Mouse (Mus musculus): ENCODE measurements around the gene Myo1e. TPM values are rescaled to one million over a fixed set of nuclear protein-coding genes. Genes with fewer than 3 reads are reported as not detected.
A peak's percentile ranks its signal among the peaks of the same experiment; 100 is the strongest.

Myo1e gene
- polyA plus RNA-seq, 1 experiment = 27.3 TPM

DNA sequence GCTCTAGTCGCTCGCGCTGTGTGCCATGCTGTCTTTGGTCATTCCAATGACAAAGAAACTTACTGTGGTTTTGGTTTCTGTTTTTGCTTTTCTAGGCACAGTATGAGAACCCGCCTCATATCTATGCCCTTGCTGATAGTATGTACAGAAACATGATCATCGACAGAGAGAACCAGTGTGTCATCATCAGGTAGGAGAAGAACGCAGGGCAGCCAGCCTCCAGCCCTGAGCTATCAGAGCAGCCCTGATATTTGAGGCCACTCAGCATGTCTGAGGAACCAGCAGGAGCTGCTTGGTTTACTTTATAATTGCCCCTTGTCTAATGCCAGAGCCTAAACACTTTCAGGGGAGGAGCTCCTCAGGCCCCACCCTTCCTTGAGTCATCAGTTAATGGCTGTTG lies 94.4 kb downstream of the Myo1e start:
- H3K79me2 ChIP-seq (ENCODE audit: control insufficient read depth, insufficient read depth) = no peaks in the 10 kb centered on the region
- TF ChIP-seq MAX (IDR thresholded peaks at IDR 0.05) (no peak), CTCF (IDR thresholded peaks at IDR 0.05; ENCODE audit: control insufficient read depth, insufficient read depth, insufficient read length) (no peak), USF1 (IDR thresholded peaks at IDR 0.05; ENCODE audit: low read depth) (no peak), MYOG (IDR thresholded peaks at IDR 0.05; ENCODE audit: control insufficient read depth, extremely low read depth, insufficient read length) (no peak), MYOD1 (IDR thresholded peaks at IDR 0.05; ENCODE audit: control insufficient read depth, insufficient read length, low read depth) (no peak), CEBPB (IDR thresholded peaks at IDR 0.05; ENCODE audit: low read depth) (no peak), FOSL1 (IDR thresholded peaks at IDR 0.05; ENCODE audit: insufficient read depth, low read length, poor library complexity, severe bottlenecking) (no peak)
- no peak overlapping the region for H3ac ChIP-seq (ENCODE audit: control insufficient read depth, insufficient read length, low read depth)
- peaks cover 27% of the 10 kb centered on the region for H3K36me3 ChIP-seq (ENCODE audit: control insufficient read depth, insufficient read depth)
- no peaks in the 10 kb centered on the region for H3K27me3 ChIP-seq (ENCODE audit: control insufficient read depth, insufficient read depth, insufficient read length)
- no peak overlapping the region for H3K4me3 ChIP-seq (ENCODE audit: insufficient read depth, poor library complexity, severe bottlenecking)
- H3K79me3 ChIP-seq (ENCODE audit: low read depth) = no peaks in the 10 kb centered on the region

DNA sequence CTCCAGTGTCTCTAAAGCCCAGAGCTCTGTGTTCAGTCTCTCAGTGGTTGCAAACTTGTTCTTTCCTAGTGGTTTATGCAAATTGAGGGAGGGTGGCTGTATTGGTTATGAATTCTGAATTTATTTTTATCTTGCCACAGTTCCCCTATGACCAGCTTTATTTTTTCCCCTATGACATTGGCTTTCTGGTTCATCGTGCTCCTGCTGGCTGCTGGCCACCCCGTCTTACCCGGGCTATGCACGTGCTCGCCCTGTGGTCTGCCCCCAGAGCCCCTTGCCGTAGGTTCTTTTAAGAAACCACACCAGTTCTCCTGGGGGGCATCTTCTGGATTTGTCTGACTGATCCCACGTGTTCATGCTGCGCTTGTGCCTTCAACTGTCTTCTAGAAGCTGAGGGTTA lies 97.8 kb downstream of the Myo1e start:
- no peak overlapping the region for H3K4me3 ChIP-seq (ENCODE audit: insufficient read depth, poor library complexity, severe bottlenecking)
- H3K79me3 ChIP-seq (ENCODE audit: low read depth) = peaks cover 2% of the 10 kb centered on the region
- TF ChIP-seq MYOD1 (IDR thresholded peaks at IDR 0.05; ENCODE audit: control insufficient read depth, insufficient read length, low read depth) (no peak), CEBPB (IDR thresholded peaks at IDR 0.05; ENCODE audit: low read depth) (no peak), MAX (IDR thresholded peaks at IDR 0.05) (no peak), CTCF (IDR thresholded peaks at IDR 0.05; ENCODE audit: control insufficient read depth, insufficient read depth, insufficient read length) (no peak), MYOG (IDR thresholded peaks at IDR 0.05; ENCODE audit: control insufficient read depth, extremely low read depth, insufficient read length) (no peak), USF1 (IDR thresholded peaks at IDR 0.05; ENCODE audit: low read depth) (no peak), FOSL1 (IDR thresholded peaks at IDR 0.05; ENCODE audit: insufficient read depth, low read length, poor library complexity, severe bottlenecking) (no peak)
- H3K79me2 ChIP-seq (ENCODE audit: control insufficient read depth, insufficient read depth) = no peaks in the 10 kb centered on the region
- H3K36me3 ChIP-seq (ENCODE audit: control insufficient read depth, insufficient read depth) = peaks cover 28% of the 10 kb centered on the region
- no peaks in the 10 kb centered on the region for H3K27me3 ChIP-seq (ENCODE audit: control insufficient read depth, insufficient read depth, insufficient read length)
- H3ac ChIP-seq (ENCODE audit: control insufficient read depth, insufficient read length, low read depth) = no peak overlapping the region

DNA sequence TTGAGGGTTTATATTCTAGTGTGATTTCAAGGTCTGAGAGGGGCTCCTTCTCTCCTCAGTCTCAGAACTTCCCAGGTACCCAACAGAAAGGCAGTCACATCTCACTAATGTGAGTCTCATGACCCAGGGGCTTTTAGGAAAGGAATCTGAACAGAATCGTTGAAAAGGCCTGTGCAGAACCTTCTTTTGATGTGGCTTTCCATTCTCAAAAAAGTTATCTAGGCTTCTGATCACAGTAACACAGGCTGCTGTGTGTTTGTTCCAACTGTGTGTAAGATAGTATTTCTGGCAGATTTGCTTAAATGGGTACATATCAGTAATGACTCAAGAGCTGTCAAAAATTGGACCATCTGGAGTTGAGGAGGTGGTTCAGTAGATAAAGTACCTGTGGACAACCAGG lies 102.9 kb downstream of the Myo1e start:
- H3K36me3 ChIP-seq (ENCODE audit: control insufficient read depth, insufficient read depth) = peaks cover 10% of the 10 kb centered on the region
- TF ChIP-seq MAX (IDR thresholded peaks at IDR 0.05) (no peak), CEBPB (IDR thresholded peaks at IDR 0.05; ENCODE audit: low read depth) (no peak), CTCF (IDR thresholded peaks at IDR 0.05; ENCODE audit: control insufficient read depth, insufficient read depth, insufficient read length) (no peak), FOSL1 (IDR thresholded peaks at IDR 0.05; ENCODE audit: insufficient read depth, low read length, poor library complexity, severe bottlenecking) (no peak), USF1 (IDR thresholded peaks at IDR 0.05; ENCODE audit: low read depth) (no peak), MYOG (IDR thresholded peaks at IDR 0.05; ENCODE audit: control insufficient read depth, extremely low read depth, insufficient read length) (no peak), MYOD1 (IDR thresholded peaks at IDR 0.05; ENCODE audit: control insufficient read depth, insufficient read length, low read depth) (no peak)
- H3K4me3 ChIP-seq (ENCODE audit: insufficient read depth, poor library complexity, severe bottlenecking) = no peak overlapping the region
- H3ac ChIP-seq (ENCODE audit: control insufficient read depth, insufficient read length, low read depth) = no peak overlapping the region
- H3K79me2 ChIP-seq (ENCODE audit: control insufficient read depth, insufficient read depth) = no peaks in the 10 kb centered on the region
- no peaks in the 10 kb centered on the region for H3K27me3 ChIP-seq (ENCODE audit: control insufficient read depth, insufficient read depth, insufficient read length)
- peaks cover 3% of the 10 kb centered on the region for H3K79me3 ChIP-seq (ENCODE audit: low read depth)

DNA sequence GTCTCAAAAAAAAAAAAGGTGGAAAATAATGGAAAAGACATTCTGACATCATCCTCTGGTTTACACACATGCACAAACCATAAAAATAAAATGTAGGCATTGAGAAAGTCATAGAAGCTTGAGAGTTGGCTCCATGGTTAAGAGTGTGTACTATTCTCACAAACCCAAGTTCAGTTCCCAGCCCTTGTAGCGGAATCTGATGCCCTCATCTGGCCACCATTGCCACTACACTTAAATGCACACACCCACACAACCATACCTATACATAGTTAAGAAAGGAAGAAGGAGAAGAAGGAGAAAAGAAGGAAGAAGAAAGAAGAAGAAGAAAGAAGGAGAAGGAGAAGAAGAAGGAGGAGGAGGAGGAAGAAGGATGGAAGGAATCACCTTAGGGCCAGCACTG lies 106.9 kb downstream of the Myo1e start:
- no peaks in the 10 kb centered on the region for H3K36me3 ChIP-seq (ENCODE audit: control insufficient read depth, insufficient read depth)
- H3K79me3 ChIP-seq (ENCODE audit: low read depth) = peaks cover 3% of the 10 kb centered on the region
- H3K4me3 ChIP-seq (ENCODE audit: insufficient read depth, poor library complexity, severe bottlenecking) = no peak overlapping the region
- TF ChIP-seq FOSL1 (IDR thresholded peaks at IDR 0.05; ENCODE audit: insufficient read depth, low read length, poor library complexity, severe bottlenecking) = no peak
- no peak for TF ChIP-seq CEBPB (IDR thresholded peaks at IDR 0.05; ENCODE audit: low read depth)
- TF ChIP-seq MYOG (IDR thresholded peaks at IDR 0.05; ENCODE audit: control insufficient read depth, extremely low read depth, insufficient read length) = no peak
- no peak for TF ChIP-seq MYOD1 (IDR thresholded peaks at IDR 0.05; ENCODE audit: control insufficient read depth, insufficient read length, low read depth)
- no peak for TF ChIP-seq USF1 (IDR thresholded peaks at IDR 0.05; ENCODE audit: low read depth)
- TF ChIP-seq MAX (IDR thresholded peaks at IDR 0.05) = no peak
- TF ChIP-seq CTCF (IDR thresholded peaks at IDR 0.05; ENCODE audit: control insufficient read depth, insufficient read depth, insufficient read length) = no peak
- H3ac ChIP-seq (ENCODE audit: control insufficient read depth, insufficient read length, low read depth) = no peak overlapping the region
- no peaks in the 10 kb centered on the region for H3K79me2 ChIP-seq (ENCODE audit: control insufficient read depth, insufficient read depth)
- no peaks in the 10 kb centered on the region for H3K27me3 ChIP-seq (ENCODE audit: control insufficient read depth, insufficient read depth, insufficient read length)

DNA sequence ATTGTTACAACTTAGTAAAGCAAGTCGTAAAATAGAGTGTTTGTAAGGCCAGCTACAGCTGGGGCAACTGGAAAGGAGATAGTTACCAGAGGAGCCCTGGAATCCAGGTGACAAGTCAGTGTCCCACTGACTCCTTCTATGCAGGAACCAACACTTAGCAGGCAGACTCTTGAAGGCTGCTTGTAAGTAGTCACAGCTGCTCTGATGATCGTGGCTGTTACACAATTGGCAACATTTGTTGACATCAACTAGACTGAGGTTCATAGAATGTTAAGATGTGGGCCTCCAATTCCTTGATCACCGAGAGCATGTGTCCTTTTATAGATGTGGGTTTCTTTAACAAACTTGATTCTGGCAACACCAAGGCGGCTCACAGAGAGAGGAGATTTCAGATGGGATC lies 108.0 kb downstream of the Myo1e start:
- Histone ChIP-seq H3ac (ENCODE audit: control insufficient read depth, insufficient read length, low read depth) (no peak overlapping the region), H3K4me3 (ENCODE audit: insufficient read depth, poor library complexity, severe bottlenecking) (no peak overlapping the region), H3K36me3 (ENCODE audit: control insufficient read depth, insufficient read depth) (peaks cover 8% of the 10 kb centered on the region), H3K79me3 (ENCODE audit: low read depth) (no peaks in the 10 kb centered on the region), H3K27me3 (ENCODE audit: control insufficient read depth, insufficient read depth, insufficient read length) (no peaks in the 10 kb centered on the region), H3K79me2 (ENCODE audit: control insufficient read depth, insufficient read depth) (no peaks in the 10 kb centered on the region)
- TF ChIP-seq MYOG (IDR thresholded peaks at IDR 0.05; ENCODE audit: control insufficient read depth, extremely low read depth, insufficient read length) (no peak), MAX (IDR thresholded peaks at IDR 0.05) (no peak), CEBPB (IDR thresholded peaks at IDR 0.05; ENCODE audit: low read depth) (no peak), USF1 (IDR thresholded peaks at IDR 0.05; ENCODE audit: low read depth) (no peak), FOSL1 (IDR thresholded peaks at IDR 0.05; ENCODE audit: insufficient read depth, low read length, poor library complexity, severe bottlenecking) (no peak), CTCF (IDR thresholded peaks at IDR 0.05; ENCODE audit: control insufficient read depth, insufficient read depth, insufficient read length) (no peak), MYOD1 (IDR thresholded peaks at IDR 0.05; ENCODE audit: control insufficient read depth, insufficient read length, low read depth) (no peak)

DNA sequence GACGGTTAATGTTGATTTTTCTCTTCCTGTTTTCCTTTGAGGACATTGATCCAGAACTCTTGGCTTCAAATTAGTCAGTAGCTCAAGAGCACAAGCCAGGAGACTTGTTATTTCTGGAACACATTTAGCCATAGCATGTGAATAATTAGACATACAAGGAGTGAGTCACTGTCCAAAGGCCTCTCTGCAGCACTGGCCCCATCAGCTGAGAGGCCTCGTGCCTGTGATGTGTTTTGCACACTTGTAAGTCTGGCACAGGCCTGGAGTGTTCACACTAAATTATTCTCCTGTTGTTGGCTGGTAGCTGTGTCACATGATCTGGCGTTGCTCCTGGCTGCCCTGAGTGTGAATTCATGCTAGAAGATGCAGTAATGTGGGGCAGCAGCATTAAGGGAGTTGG lies 111.5 kb downstream of the Myo1e start:
- peaks cover 16% of the 10 kb centered on the region for H3K36me3 ChIP-seq (ENCODE audit: control insufficient read depth, insufficient read depth)
- H3K27me3 ChIP-seq (ENCODE audit: control insufficient read depth, insufficient read depth, insufficient read length) = no peaks in the 10 kb centered on the region
- H3K79me3 ChIP-seq (ENCODE audit: low read depth) = no peaks in the 10 kb centered on the region
- no peak for TF ChIP-seq CEBPB (IDR thresholded peaks at IDR 0.05; ENCODE audit: low read depth)
- TF ChIP-seq USF1 (IDR thresholded peaks at IDR 0.05; ENCODE audit: low read depth) = peak; percentile 20
- no peaks in the 10 kb centered on the region for H3K79me2 ChIP-seq (ENCODE audit: control insufficient read depth, insufficient read depth)
- H3ac ChIP-seq (ENCODE audit: control insufficient read depth, insufficient read length, low read depth) = no peak overlapping the region
- H3K4me3 ChIP-seq (ENCODE audit: insufficient read depth, poor library complexity, severe bottlenecking) = no peak overlapping the region

Data from C2C12 (cell line).